Mouse (Mus musculus): Measurements from ENCODE around the gene Iqub.

DNA sequence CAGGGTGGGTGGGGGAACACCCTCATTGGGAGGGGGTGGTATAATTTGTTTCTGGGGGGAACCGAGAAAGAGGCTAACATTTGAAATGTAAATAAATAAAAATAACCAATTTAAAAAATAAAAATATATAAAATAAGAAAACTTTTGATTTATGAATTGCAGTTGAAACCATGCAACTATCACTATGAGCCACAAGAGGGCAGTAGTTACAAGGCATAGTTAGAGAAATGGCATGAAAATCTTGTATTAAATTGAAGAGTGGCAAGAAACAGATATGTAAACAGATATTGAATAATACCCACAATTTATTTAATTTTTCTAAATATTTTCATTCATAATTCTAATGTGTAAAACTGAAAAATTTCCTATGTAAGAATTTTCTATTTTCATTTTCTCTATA lies 24.5 kb downstream of the Iqub start:
- TF ChIP-seq CTCF (IDR thresholded peaks at IDR 0.05; ENCODE audit: control insufficient read depth, insufficient read depth, low read length) (no peak), POLR2A (IDR thresholded peaks at IDR 0.05; ENCODE audit: borderline replicate concordance, control insufficient read depth, low read depth, low read length) (no peak)

Measured in bone marrow, adult 2 months (tissue).